Mouse (Mus musculus) lung, postnatal 0 days (tissue): ENCODE measurements around the gene Clec16a. TPM values are rescaled to one million over a fixed set of nuclear protein-coding genes. Genes with fewer than 3 reads are reported as not detected.

ENCODE experiments used
- ATAC-seq: fragments of 200-750 bp; cut with Nextera tagmentation; 2 replicates; pipeline ENCODE4 v1.8.0; 2017; ENCODE audit warnings: moderate library complexity
- DNase-seq: peaks from one replicate; pipeline ENCODE4 v3.0.0-alpha.2; 2016; ENCODE audit warnings: low spot score
- H3K27ac ChIP-seq: fragments of 300-500 bp; sonication (generic); 2 replicates; pipeline ENCODE4 v1.5.1; 2014; ENCODE audit warnings: antibody characterized with exemption, mild to moderate bottlenecking, low read length, mixed read lengths
- H3K27me3 ChIP-seq: fragments of 300-500 bp; sonication (generic); replicated peaks from 2 replicates; pipeline ENCODE4 v1.6.1; 2014; ENCODE audit warnings: low read length, mixed read lengths; ENCODE audit not compliant: insufficient read depth
- H3K36me3 ChIP-seq: fragments of 300-500 bp; sonication (generic); 2 replicates; pipeline ENCODE4 v1.6.1; 2014; ENCODE audit warnings: low read length, mixed read lengths; ENCODE audit not compliant: insufficient read depth
- H3K4me1 ChIP-seq: fragments of 300-500 bp; sonication (generic); 2 replicates; pipeline ENCODE4 v1.6.1; 2014; ENCODE audit warnings: antibody characterized with exemption, low read depth, low read length, mixed read lengths; ENCODE audit not compliant: insufficient read depth
- H3K4me2 ChIP-seq: fragments of 300-500 bp; sonication (generic); replicated peaks from 2 replicates; pipeline ENCODE4 v1.6.1; 2014; ENCODE audit warnings: low read depth, mild to moderate bottlenecking, low read length, moderate library complexity, mixed read lengths
- H3K4me3 ChIP-seq: fragments of 300-500 bp; sonication (generic); 2 replicates; pipeline ENCODE4 v1.5.1; 2014; ENCODE audit warnings: low read depth, low read length
- H3K9ac ChIP-seq: fragments of 300-500 bp; sonication (generic); replicated peaks from 2 replicates; pipeline ENCODE4 v1.6.1; 2014; ENCODE audit warnings: low read depth, mild to moderate bottlenecking
- H3K9me3 ChIP-seq: fragments of 300-500 bp; sonication (generic); 2 replicates; pipeline ENCODE4 v1.6.1; 2016; ENCODE audit warnings: low read length, mixed read lengths
- CTCF ChIP-seq: IDR thresholded peaks from 2 replicates; pipeline ENCODE4 v1.5.1; 2016; ENCODE audit warnings: antibody characterized with exemption, mild to moderate bottlenecking
- EP300 ChIP-seq: IDR thresholded peaks from 2 replicates; pipeline ENCODE4 v1.6.1; 2016; ENCODE audit warnings: antibody characterized with exemption, mild to moderate bottlenecking, control low read depth
- WGBS: fragments of 180-500 bp; shearing (Covaris S2); extraction: QIAGEN DNeasy Blood & Tissue Kit; methylation state at CpG from one replicate; pipeline ENCODE4 v1.1.7; 2014; 5-methylcytosine and 5-hydroxymethylcytosine counted together
- polyA plus RNA-seq: library from polyadenylated mRNA; unstranded; fragments of >200 nt; fragmentation: Nextera tagmentation; extraction: Ambion mirVana; gene quantifications from 2 replicates; pipeline ENCODE4 v1.2.1, GENCODE M21; 2015

The Clec16a gene
- polyA plus RNA-seq, 1 experiment from 2014 or later, result 32.0 TPM

GRCm38 (mm10) chr16:10788271-10788670 lies 243.1 kb downstream of the Clec16a start, which contains the start of gene Tnp2:
Gene Tnp2 (minus strand): TSS chr16:10788660.
- no peak within 1 kb of the TSS for H3K27ac ChIP-seq
- H3K36me3 ChIP-seq, result no peaks in the 10 kb centered on the region
- ATAC-seq (no peak), DNase-seq (no peak)
- no peaks in the 10 kb centered on the region for H3K9me3 ChIP-seq
- H3K27me3 ChIP-seq, result no peaks in the 10 kb centered on the region
- H3K4me1 ChIP-seq, result peaks cover 7% of the 10 kb centered on the region; the same call in 1 of the 2 replicates
- no peak within 1 kb of the TSS for H3K4me2 ChIP-seq
- 47% methylated on average over 14 of the region's 16 CpGs for WGBS
- no peak within 1 kb of the TSS for H3K4me3 ChIP-seq
- no peak within 1 kb of the TSS for H3K9ac ChIP-seq
- TF ChIP-seq CTCF (no peak), EP300 (no peak)

- WGBS, result 84% methylated on average over 4 of the region's 4 CpGs
- DNase-seq (no peak), ATAC-seq (no peak)
- TF ChIP-seq CTCF (no peak), EP300 (no peak)
- Histone ChIP-seq H3K9ac (no peak overlapping the region), H3K4me3 (no peak overlapping the region), H3K4me2 (no peak overlapping the region), H3K9me3 (no peaks in the 10 kb centered on the region), H3K4me1 (0 out of 2 replicates have a peak, but pooled peaks cover 7% of the 10 kb centered on the region), H3K27ac (no peak overlapping the region), H3K27me3 (no peaks in the 10 kb centered on the region), H3K36me3 (no peaks in the 10 kb centered on the region)
Observed at GRCm38 (mm10) chr16:10788866-10789265, 243.7 kb downstream of the Clec16a start.

GRCm38 (mm10) chr16:10790702-10791101 lies 245.6 kb downstream of the Clec16a start, which contains the start of gene Prm3:
Gene Prm3 (minus strand): TSS chr16:10790914.
- Histone ChIP-seq H3K4me3 (no peak within 1 kb of the TSS), H3K4me2 (no peak within 1 kb of the TSS), H3K4me1 (no peaks in the 10 kb centered on the region), H3K36me3 (no peaks in the 10 kb centered on the region), H3K27ac (no peak within 1 kb of the TSS), H3K9me3 (no peaks in the 10 kb centered on the region), H3K27me3 (no peaks in the 10 kb centered on the region), H3K9ac (no peak within 1 kb of the TSS)
- TF ChIP-seq CTCF, result no peak
- no peak for TF ChIP-seq EP300
- DNase-seq, result no peak
- 66% methylated on average over 9 of the region's 9 CpGs for WGBS
- ATAC-seq, result no peak

Other genes with a start within 250 kb of the Clec16a start
- 584 and 640 TPM in 2 replicates for gene Emp2, start 231.4 kb upstream of the Clec16a start, polyA plus RNA-seq
- gene Tekt5, start 149.8 kb upstream of the Clec16a start, polyA plus RNA-seq, result 9.9 and 11.7 TPM in 2 replicates
- 31.2 and 31.6 TPM in 2 replicates for gene Nubp1, start 133.4 kb upstream of the Clec16a start, polyA plus RNA-seq
- gene Tvp23a, start 98.0 kb upstream of the Clec16a start, polyA plus RNA-seq, result 1.6 and 1.7 TPM in 2 replicates
- gene Ciita, start 65.3 kb upstream of the Clec16a start, polyA plus RNA-seq, result 1.3 and 1.4 TPM in 2 replicates
- 19.2 and 19.4 TPM in 2 replicates for gene Dexi, start 2.3 kb upstream of the Clec16a start, polyA plus RNA-seq
- 9.0 and 13.4 TPM in 2 replicates for gene Socs1, start 240.2 kb downstream of the Clec16a start, polyA plus RNA-seq
- not detected in 2 replicates for gene Tnp2, start 243.3 kb downstream of the Clec16a start, polyA plus RNA-seq
- not detected in 2 replicates for gene Prm3, start 245.6 kb downstream of the Clec16a start, polyA plus RNA-seq